Mouse (Mus musculus) left cerebral cortex, postnatal 25 days (tissue): Measurements from ENCODE around the gene Xylt1. TPM values are rescaled to one million over a fixed set of nuclear protein-coding genes. Genes with fewer than 3 reads are reported as not detected.

Experiments
- DNase-seq, 2 experiments: peaks; one replicate each; pipeline ENCODE4 v3.0.0; 2022; ENCODE audit warnings: low spot score in 2 of 2, mixed read lengths in 1 of 2
- intact Hi-C: fragments of 180-260 bp; cut with DNase I; formaldehyde crosslinking; loops from one replicate; pipeline ENCODE4 v1.15.1; 2025
- total RNA-seq, 2 experiments: library from RNA; stranded (reverse); gene quantifications; 2 replicates each; pipeline ENCODE4 v1.2.3; 2021

Gene Xylt1
- total RNA-seq, 2 experiments from 2014 or later, result 48.6 to 52.1 TPM

GRCm38 (mm10) chr7:117571713-117572112, 190.9 kb downstream of the Xylt1 start:
- intact Hi-C loops, result no loop called here
- DNase-seq, result peak in 1 of 2 experiments; percentile 27

- DNase-seq, result peak in 1 of 2 experiments; percentile 69
- intact Hi-C loops, result no loop called here
Measured at GRCm38 (mm10) chr7:117573170-117573569, 192.4 kb downstream of the Xylt1 start.

GRCm38 (mm10) chr7:117575417-117575816, 194.6 kb downstream of the Xylt1 start:
- no peak for DNase-seq
- intact Hi-C loops, result no loop called here

DNA sequence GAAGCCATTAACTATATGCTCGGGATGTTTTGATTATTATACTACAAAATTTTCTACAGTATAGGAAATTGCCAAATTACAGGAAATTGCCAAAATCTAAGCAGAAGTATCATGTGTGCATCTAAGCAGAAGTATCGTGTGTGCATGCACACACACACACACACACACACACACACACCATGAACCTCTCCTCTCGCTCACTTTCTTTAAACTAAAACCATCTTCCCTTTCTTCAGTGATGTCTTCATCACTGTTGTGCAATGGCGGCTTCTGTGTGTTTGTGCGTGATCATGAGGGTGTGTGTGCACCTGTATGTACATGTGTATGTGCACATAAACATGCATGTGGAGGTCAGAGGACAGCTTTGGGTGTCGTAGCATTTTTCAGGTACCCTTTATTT, 196.3 kb downstream of the Xylt1 start:
- intact Hi-C loops, result no loop called here
- no peak for DNase-seq

GRCm38 (mm10) chr7:117585164-117585563, 204.4 kb downstream of the Xylt1 start:
- DNase-seq, result no peak
- intact Hi-C loops, result no loop called here

DNA sequence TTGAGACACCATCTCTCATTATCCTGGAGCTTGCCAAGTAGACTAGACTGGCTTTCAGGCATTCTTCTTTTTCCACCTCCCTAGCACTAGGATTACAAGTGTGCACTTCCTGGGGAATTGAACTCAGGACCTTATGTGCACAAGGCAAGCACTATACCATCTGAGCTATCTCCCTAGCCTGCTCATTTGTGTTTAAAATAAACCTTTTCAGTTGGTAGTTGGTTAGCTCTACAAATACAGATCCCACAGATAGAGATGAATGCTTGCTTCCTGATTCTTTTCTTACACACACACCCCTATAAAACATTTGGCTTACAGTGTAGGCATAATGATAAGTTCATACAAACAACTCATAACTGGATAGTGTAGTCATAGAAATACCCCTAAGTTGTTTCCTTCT, 206.0 kb downstream of the Xylt1 start:
- intact Hi-C loops, result no loop called here
- no peak for DNase-seq

- DNase-seq, result peak in 1 of 2 experiments; percentile 37
Measured at GRCm38 (mm10) chr7:117587234-117587929, 206.6 kb downstream of the Xylt1 start.

DNA sequence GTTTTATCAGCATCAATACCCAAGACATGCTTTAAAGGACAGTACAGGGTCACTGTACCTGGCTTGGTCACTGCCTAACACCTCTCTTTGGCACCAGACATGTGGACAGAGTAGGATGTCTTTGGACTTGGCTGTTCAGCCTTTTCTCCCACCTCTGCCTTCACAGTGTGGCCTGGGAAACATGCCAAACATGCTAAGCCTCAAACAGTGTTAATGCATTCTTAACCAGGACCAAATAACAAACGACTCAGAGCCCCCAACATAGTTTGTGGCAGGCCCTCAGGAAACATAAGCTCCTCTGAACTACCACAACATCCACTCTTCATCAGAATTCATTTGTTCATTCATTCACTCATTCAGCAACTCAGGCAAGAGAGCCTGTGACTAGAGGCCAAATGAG, 207.6 kb downstream of the Xylt1 start:
- DNase-seq, result no peak
- intact Hi-C loops, result no loop called here

More at GRCm38 (mm10) chr7:117587234-117587929, 206.6 kb downstream of the Xylt1 start:
- intact Hi-C loops, result no loop called here

DNA sequence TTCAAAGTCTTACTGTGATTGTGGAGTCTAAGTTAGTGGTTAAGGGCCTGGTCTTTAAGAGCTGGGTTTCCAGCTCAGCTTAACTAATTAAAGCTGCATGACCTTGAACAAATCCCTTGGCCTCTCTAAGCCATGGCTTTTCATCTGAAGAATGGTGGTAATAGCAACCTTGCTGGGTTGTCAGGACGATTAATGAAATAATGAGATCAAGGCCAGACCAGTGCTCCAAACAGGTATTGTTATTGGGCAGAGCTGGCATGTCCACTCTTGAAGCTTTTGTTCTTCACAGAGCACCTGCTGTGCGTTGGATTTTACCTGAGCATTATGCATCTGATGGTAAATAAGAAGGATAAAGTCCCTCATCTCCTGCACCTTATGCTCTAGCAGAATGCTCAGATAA, 208.6 kb downstream of the Xylt1 start:
- no peak for DNase-seq
- intact Hi-C loops, result no loop called here

GRCm38 (mm10) chr7:117589820-117590219, 209.0 kb downstream of the Xylt1 start:
- intact Hi-C loops, result no loop called here
- DNase-seq, result no peak

GRCm38 (mm10) chr7:117594191-117594590, 213.4 kb downstream of the Xylt1 start:
- intact Hi-C loops, result no loop called here
- no peak for DNase-seq

- intact Hi-C loops, result no loop called here
- DNase-seq, result peak; percentile 59 to 90
Measured at GRCm38 (mm10) chr7:117595029-117595695, 214.4 kb downstream of the Xylt1 start.

DNA sequence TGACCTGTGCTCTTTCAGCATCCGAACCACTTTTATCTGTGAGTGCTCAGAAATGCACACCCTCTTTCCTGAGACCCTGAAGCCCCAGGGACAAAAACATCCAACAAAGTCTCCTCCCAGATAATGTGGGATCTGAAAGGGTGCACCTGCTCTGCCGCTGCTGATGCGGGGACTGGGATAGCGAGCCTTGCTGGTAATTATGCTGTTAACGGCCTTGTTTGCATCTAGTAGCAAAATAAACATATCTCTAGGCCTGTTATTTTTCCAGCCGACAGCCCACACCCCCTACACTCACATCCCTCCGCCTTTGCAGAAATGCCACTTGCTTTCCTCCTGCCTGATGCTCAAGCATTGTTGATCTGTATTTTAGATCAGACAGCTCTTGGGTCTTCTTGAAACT, 219.7 kb downstream of the Xylt1 start:
- no peak for DNase-seq
- intact Hi-C loops, result no loop called here

DNA sequence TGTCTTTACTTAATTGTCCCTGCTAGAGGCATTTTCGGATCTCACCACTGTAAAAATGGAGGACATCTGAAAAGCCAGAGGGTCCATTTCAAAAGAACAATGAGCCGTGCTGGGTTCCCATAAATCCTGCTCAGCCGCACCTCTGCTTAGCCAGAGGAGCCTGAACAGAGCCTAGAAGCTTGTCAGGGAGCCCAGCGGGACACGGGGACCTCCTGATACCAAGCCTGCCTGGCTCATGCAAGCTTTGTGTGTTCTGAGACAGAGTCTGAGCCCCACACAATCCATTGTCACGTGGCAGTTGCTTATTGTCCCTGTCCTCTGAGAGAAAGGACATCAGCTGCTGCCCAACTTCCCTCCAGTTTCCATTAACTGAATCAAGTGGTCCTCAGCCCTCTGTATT, 229.7 kb downstream of the Xylt1 start:
- no peak for DNase-seq
- intact Hi-C loops, result loop anchor here (10.0 kb wide), 1 partner anchor 966 kb away; no protein-coding TSS in a partner anchor

DNA sequence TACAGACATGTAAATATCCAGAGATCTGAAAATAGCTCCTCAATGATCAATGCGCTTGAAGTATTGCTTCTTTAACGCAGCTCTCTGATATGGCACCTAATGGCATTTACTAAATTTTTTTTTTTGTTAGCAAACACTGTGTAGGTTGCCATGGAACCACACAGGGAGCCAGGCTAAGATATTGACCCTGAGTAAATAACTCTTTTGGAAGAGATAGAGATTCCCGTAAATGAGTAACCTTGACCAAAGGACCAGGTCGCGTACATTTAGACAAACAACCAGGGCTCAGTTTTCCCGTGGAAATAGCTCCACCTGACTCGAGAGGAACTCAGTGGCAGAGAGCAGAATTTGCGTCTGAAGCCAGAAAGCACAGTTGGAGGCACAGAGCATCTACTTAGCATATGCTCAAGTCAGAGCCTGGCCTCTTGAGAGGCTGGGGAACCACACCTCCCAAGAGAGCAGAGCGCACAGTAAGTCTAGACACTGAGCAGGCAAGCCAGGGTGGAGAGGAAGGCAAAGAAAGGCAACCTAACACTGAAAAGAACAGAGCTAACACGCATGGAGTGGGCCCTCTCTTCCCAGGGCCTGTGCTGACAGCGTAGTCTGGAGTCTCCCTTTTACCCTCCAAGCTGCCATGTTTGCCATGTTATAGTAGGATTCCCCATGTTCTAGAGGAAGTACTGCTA, 232.2 kb downstream of the Xylt1 start:
- no peak for DNase-seq
- intact Hi-C loops, result loop anchor here (10.0 kb wide), 1 partner anchor 968 kb away; no protein-coding TSS in a partner anchor

DNA sequence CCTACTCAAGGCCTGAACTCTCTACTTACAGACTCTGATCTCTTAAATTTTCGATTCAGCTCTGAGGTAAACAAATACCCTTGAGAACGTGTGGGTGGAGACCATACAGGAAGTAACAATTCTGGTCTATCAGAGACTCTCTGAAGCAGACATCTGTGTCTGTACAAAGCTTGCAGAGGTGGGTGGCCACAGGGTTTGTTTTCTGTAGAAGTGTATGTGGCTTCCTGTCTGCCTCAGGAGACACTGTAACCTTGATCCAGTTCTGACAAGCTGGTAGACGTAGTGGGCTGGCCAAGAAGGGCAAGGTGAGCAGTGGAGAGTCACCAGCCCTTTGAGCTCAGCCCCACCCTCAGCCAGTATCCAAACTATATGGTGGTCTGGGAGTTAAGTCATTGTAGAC, 233.0 kb downstream of the Xylt1 start:
- intact Hi-C loops, result loop anchor here (10.0 kb wide), 1 partner anchor 969 kb away; no protein-coding TSS in a partner anchor
- no peak for DNase-seq

- no peak for DNase-seq
- intact Hi-C loops, result loop anchor here (10.0 kb wide), 1 partner anchor 970 kb away; no protein-coding TSS in a partner anchor
Measured at GRCm38 (mm10) chr7:117614346-117614745, 233.6 kb downstream of the Xylt1 start.

DNA sequence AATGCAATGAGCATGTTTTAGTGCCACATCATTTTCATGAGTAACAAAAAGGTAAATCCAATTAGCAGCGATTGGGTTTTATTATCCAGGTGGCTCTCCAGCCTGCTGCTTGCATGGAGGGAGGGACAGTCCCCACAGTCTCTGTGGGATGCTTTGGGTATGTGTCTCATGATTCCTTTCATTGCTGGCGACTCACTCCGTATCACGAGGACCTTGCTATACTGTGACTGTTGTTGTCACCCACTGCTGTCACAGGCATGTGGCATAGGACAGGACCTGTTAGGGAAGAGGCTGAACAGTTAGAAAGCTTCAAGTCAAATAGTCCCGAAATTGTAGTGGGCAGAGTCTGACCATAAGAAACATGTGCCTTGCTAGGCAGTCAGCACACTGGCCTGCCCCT, 234.1 kb downstream of the Xylt1 start:
- no peak for DNase-seq
- intact Hi-C loops, result loop anchor here (10.0 kb wide), 1 partner anchor 970 kb away; no protein-coding TSS in a partner anchor

- intact Hi-C loops, result loop anchor here (10.0 kb wide), 1 partner anchor 971 kb away; no protein-coding TSS in a partner anchor
Measured at GRCm38 (mm10) chr7:117616277-117616676, 235.5 kb downstream of the Xylt1 start.

DNA sequence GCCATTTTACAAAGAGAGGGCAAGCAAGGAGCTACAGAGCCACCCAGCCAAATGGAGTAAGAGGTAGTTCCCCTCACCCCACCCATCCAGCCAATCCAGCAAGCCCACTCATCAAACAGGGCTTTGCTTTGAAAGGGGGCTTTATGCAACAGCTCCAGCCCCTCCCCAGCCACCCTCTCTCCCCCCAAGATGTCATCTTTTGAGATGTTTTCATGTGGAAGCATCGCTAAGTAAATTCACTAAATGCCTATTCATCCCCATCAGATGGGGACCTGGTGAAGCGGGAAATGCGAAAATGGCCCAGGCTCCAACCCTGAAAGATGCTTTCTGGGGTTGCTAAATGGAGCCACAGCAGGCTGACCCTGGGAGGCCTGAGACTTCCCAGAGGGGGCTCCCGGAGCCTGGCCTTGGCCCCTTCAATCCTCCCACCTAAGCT, 238.0 kb downstream of the Xylt1 start:
- no peak for DNase-seq
- intact Hi-C loops, result loop anchor here (10.0 kb wide), 1 partner anchor 974 kb away; no protein-coding TSS in a partner anchor

More at GRCm38 (mm10) chr7:117616277-117616676, 235.5 kb downstream of the Xylt1 start:
- no peak for DNase-seq
